Mouse (Mus musculus) stomach, embryonic 16.5 days (tissue): ENCODE results near the gene Sntg2. TPM values are rescaled to one million over a fixed set of nuclear protein-coding genes. Genes with fewer than 3 reads are reported as not detected.

Source experiments
- ATAC-seq: fragments of 200-750 bp; cut with Nextera tagmentation; 2 replicates; pipeline ENCODE4 v1.8.0; 2017; ENCODE audit warnings: moderate number of reproducible peaks, moderate TSS enrichment; ENCODE audit not compliant: insufficient read depth, low FRiP score
- H3K27ac ChIP-seq: fragments of 300-500 bp; sonication (generic); 2 replicates; pipeline ENCODE4 v1.5.1; 2014; ENCODE audit warnings: low read length
- H3K27me3 ChIP-seq: fragments of 300-500 bp; sonication (generic); 2 replicates; pipeline ENCODE4 v1.6.1; 2014; ENCODE audit warnings: low read length, control low read depth, mixed read lengths; ENCODE audit not compliant: control insufficient read depth, insufficient read depth
- H3K36me3 ChIP-seq: fragments of 300-500 bp; sonication (generic); 2 replicates; pipeline ENCODE4 v1.6.1; 2014; ENCODE audit warnings: low read length; ENCODE audit not compliant: control insufficient read depth, insufficient read depth
- H3K4me1 ChIP-seq: fragments of 300-500 bp; sonication (generic); 2 replicates; pipeline ENCODE4 v1.6.1; 2014; ENCODE audit warnings: low read length, control low read depth, mixed read lengths; ENCODE audit not compliant: control insufficient read depth, insufficient read depth
- H3K4me2 ChIP-seq: fragments of 300-500 bp; sonication (generic); 2 replicates; pipeline ENCODE4 v1.6.1; 2014; ENCODE audit warnings: low read depth, low read length, mixed read lengths
- H3K4me3 ChIP-seq: fragments of 300-500 bp; sonication (generic); replicated peaks from 2 replicates; pipeline ENCODE4 v1.5.1; 2014; ENCODE audit warnings: mild to moderate bottlenecking, low read length
- H3K9ac ChIP-seq: fragments of 300-500 bp; sonication (generic); 2 replicates; pipeline ENCODE4 v1.6.1; 2014; ENCODE audit warnings: low read length
- H3K9me3 ChIP-seq: fragments of 300-500 bp; sonication (generic); replicated peaks from 2 replicates; pipeline ENCODE4 v1.6.1; 2016; ENCODE audit warnings: low read length, control low read depth; ENCODE audit not compliant: control insufficient read depth
- whole genome bisulfite sequencing: fragments of 180-500 bp; shearing (Covaris S2); extraction: QIAGEN DNeasy Blood & Tissue Kit; methylation state at CpG from one replicate; pipeline ENCODE4 v1.1.7; 2014; 5-methylcytosine and 5-hydroxymethylcytosine counted together
- polyA plus RNA-seq: library from polyadenylated mRNA; unstranded; fragments of >200 nt; fragmentation: Nextera tagmentation; extraction: Ambion mirVana; gene quantifications from 2 replicates; pipeline ENCODE4 v1.2.1, GENCODE M21; 2015

Sntg2 gene
- polyA plus RNA-seq, 1 experiment from 2014 or later = 29.7 TPM

- ATAC-seq = no peak
- no peaks in the 10 kb centered on the region for H3K36me3 ChIP-seq
- no peak overlapping the region for H3K27ac ChIP-seq
- no peaks in the 10 kb centered on the region for H3K9me3 ChIP-seq
- WGBS = 65% methylated on average over 2 of the region's 2 CpGs
- H3K4me3 ChIP-seq = no peak overlapping the region
- H3K4me1 ChIP-seq = no peaks in the 10 kb centered on the region
- no peak overlapping the region for H3K9ac ChIP-seq
- no peak overlapping the region for H3K4me2 ChIP-seq
- H3K27me3 ChIP-seq = no peaks in the 10 kb centered on the region
Measured at GRCm38 (mm10) chr12:30234940-30235339, 138.2 kb downstream of the Sntg2 start.

DNA sequence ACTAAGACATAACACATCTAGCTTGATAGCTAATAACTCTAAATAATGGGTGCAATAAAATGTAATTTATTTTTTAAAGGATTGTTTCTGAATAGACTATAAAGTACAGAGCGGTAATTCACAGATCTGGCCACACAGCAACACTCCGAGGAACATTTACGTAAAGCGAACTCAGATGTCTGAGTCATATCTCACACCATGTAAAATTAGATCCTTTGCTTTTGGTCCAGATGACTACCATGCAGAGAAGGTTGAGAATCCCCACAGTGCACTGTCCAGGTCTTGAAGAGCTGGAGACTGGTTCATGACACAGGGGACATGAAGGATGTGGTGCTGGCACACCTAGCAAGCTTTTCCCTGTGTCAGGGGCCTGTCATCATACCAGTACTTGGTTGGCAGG is 145.2 kb downstream of the Sntg2 start:
- Histone ChIP-seq H3K27me3 (no peaks in the 10 kb centered on the region), H3K4me1 (no peaks in the 10 kb centered on the region), H3K9me3 (no peaks in the 10 kb centered on the region), H3K4me3 (no peak overlapping the region), H3K27ac (no peak overlapping the region), H3K9ac (no peak overlapping the region), H3K36me3 (no peaks in the 10 kb centered on the region), H3K4me2 (no peak overlapping the region)
- WGBS = 94% methylated on average over 4 of the region's 4 CpGs
- no peak for ATAC-seq

GRCm38 (mm10) chr12:30226247-30226646 is 146.9 kb downstream of the Sntg2 start:
- no peak for ATAC-seq
- Histone ChIP-seq H3K4me2 (no peak overlapping the region), H3K36me3 (no peaks in the 10 kb centered on the region), H3K9me3 (no peaks in the 10 kb centered on the region), H3K27ac (no peak overlapping the region), H3K27me3 (no peaks in the 10 kb centered on the region), H3K4me1 (no peaks in the 10 kb centered on the region), H3K4me3 (no peak overlapping the region), H3K9ac (no peak overlapping the region)
- 78% methylated on average over 5 of the region's 5 CpGs for WGBS

DNA sequence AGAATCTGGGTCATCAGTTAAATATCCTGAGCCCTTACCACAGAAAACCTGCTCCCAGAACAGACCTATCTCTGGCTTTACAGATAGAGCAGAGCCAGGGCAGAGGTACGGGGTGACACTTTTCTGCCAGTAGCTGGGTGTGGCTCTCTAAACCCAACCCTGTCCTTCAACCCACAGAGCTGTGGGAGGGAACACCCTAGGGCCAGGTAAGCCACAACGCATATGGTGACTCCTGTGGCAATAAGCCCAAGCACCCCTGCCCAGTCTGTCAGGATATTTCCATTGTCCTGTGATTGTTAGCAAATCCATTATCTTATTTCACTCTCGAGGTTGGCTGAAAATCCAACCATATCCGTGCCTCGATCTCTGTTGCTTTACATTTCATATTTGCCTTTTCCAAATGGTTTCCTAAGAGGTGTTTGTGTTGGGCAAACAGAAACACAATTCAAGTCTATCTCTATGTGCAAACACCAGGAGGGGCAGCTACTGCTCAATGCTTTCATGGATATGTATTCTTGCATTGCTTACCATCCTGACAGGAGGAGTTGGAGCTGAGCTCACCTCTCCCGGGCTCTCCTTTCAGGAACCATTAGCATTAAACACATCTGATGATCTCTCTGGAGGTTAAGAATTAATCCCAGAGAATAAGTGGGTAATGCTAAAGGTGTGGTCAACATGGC is 156.3 kb downstream of the Sntg2 start:
- Histone ChIP-seq H3K36me3 (no peaks in the 10 kb centered on the region), H3K9me3 (no peaks in the 10 kb centered on the region), H3K4me3 (no peak overlapping the region), H3K27ac (no peak overlapping the region), H3K4me2 (no peak overlapping the region), H3K27me3 (no peaks in the 10 kb centered on the region), H3K4me1 (no peaks in the 10 kb centered on the region), H3K9ac (no peak overlapping the region)
- peak; percentile 91 for ATAC-seq
- 57% methylated on average over 6 of the region's 6 CpGs for WGBS

GRCm38 (mm10) chr12:30214761-30215160 is 158.4 kb downstream of the Sntg2 start:
- 71% methylated on average over 2 of the region's 2 CpGs for WGBS
- H3K4me1 ChIP-seq = no peaks in the 10 kb centered on the region
- no peak overlapping the region for H3K27ac ChIP-seq
- H3K27me3 ChIP-seq = no peaks in the 10 kb centered on the region
- no peak overlapping the region for H3K4me3 ChIP-seq
- no peaks in the 10 kb centered on the region for H3K9me3 ChIP-seq
- H3K9ac ChIP-seq = no peak overlapping the region
- no peaks in the 10 kb centered on the region for H3K36me3 ChIP-seq
- H3K4me2 ChIP-seq = no peak overlapping the region
- no peak for ATAC-seq

- WGBS = 88% methylated on average over 2 of the region's 2 CpGs
- H3K9me3 ChIP-seq = no peaks in the 10 kb centered on the region
- no peak overlapping the region for H3K4me2 ChIP-seq
- H3K27me3 ChIP-seq = no peaks in the 10 kb centered on the region
- no peak for ATAC-seq
- H3K27ac ChIP-seq = no peak overlapping the region
- H3K4me3 ChIP-seq = no peak overlapping the region
- no peak overlapping the region for H3K9ac ChIP-seq
- H3K4me1 ChIP-seq = no peaks in the 10 kb centered on the region
- no peaks in the 10 kb centered on the region for H3K36me3 ChIP-seq
Measured at GRCm38 (mm10) chr12:30210388-30210787, 162.8 kb downstream of the Sntg2 start.

- Histone ChIP-seq H3K4me3 (no peak overlapping the region), H3K4me1 (no peaks in the 10 kb centered on the region), H3K27me3 (no peaks in the 10 kb centered on the region), H3K9me3 (no peaks in the 10 kb centered on the region), H3K36me3 (no peaks in the 10 kb centered on the region), H3K9ac (no peak overlapping the region), H3K4me2 (no peak overlapping the region), H3K27ac (no peak overlapping the region)
- WGBS = 52% methylated on average over 2 of the region's 2 CpGs
- no peak for ATAC-seq
Measured at GRCm38 (mm10) chr12:30208527-30208926, 164.6 kb downstream of the Sntg2 start.

- no peak for ATAC-seq
- 84% methylated on average over 5 of the region's 5 CpGs for WGBS
- H3K27ac ChIP-seq = no peak overlapping the region
Measured at GRCm38 (mm10) chr12:30208087-30208486, 165.1 kb downstream of the Sntg2 start.

DNA sequence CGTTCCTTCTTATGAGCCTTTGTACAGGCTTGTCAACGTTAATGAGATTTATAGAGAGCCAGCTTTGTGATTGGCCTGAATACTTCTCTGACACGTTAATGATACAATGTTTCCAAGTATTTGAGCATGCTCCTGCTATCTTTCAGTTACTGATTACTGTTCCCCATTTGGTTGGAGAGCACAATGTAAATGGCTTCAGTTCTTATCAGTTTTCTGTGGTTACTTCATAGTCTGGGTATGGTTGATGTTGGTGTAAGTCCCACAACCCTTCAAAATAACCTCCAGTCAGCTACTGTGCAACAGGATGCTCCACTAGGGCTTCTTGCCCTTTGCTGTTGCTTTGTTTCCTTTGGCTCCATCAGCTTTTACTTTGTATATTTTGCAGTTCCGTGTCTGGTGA is 168.7 kb downstream of the Sntg2 start:
- H3K4me1 ChIP-seq = no peaks in the 10 kb centered on the region
- no peak for ATAC-seq
- no peak overlapping the region for H3K4me2 ChIP-seq
- no peak overlapping the region for H3K4me3 ChIP-seq
- H3K27ac ChIP-seq = no peak overlapping the region
- no peak overlapping the region for H3K9ac ChIP-seq
- H3K27me3 ChIP-seq = no peaks in the 10 kb centered on the region
- H3K36me3 ChIP-seq = no peaks in the 10 kb centered on the region
- no peaks in the 10 kb centered on the region for H3K9me3 ChIP-seq
- WGBS = 63% methylated on average over 4 of the region's 4 CpGs

More at GRCm38 (mm10) chr12:30208087-30208486, 165.1 kb downstream of the Sntg2 start:
- Histone ChIP-seq H3K4me1 (no peaks in the 10 kb centered on the region), H3K27me3 (no peaks in the 10 kb centered on the region), H3K9me3 (no peaks in the 10 kb centered on the region), H3K9ac (no peak overlapping the region), H3K36me3 (no peaks in the 10 kb centered on the region), H3K4me3 (no peak overlapping the region), H3K4me2 (no peak overlapping the region)
